Mouse (Mus musculus): Measurements from ENCODE around the gene Ovol1.

- TF ChIP-seq CTCF (conservative IDR thresholded peaks at IDR 0.05; ENCODE audit: low read length) = no peak
- no peak for TF ChIP-seq NANOG (IDR thresholded peaks at IDR 0.05; ENCODE audit: borderline replicate concordance, low read length)
These were observed 20.3 kb upstream of the Ovol1 start for GRCm38 (mm10) chr19:5580776-5581175.

All from E14TG2a.4 (cell line).